Mouse (Mus musculus): ENCODE measurements around the gene Naa25. TPM values are rescaled to one million over a fixed set of nuclear protein-coding genes. Genes with fewer than 3 reads are reported as not detected.

The Naa25 gene
- polyA plus RNA-seq, 1 experiment from 2014 or later, result 43.3 TPM

DNA sequence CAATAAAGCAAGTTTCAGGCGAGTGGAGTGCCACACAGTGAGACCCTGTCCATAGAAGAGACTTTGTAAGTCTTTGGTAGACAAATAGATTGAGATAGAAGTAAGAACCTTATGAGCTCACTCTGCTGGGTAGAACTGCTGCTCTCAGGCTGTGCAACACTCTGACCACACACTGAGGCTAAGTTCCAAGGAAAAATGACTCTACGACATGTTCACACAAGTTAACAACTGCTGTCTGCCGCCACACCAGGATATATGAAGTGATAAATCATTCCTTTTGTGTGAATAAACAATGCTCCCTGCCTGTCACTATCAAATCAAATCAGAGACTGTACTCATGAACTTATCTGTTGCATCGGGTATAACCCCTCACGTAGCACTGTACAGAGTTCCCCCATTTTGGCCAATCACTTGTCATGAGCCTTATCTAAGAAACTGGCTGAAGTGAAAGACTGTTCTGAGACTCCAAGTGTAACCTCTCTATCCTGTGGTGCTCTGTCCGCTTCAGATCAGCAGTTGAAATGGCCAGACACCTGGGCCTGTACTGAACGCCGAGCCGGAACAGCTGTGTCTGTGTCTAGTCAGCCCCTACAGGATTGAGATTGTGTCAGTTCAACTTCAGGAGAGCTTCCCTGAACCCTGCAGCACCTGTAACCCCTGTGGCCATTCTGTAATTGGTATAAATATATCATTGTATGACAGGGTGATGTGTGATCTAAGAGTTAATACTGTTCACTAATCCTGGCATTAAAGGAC is 58.0 kb downstream of the Naa25 start:
- no peak overlapping the region for H3K27ac ChIP-seq
- H3K9ac ChIP-seq, result no peak overlapping the region
- no peaks in the 10 kb centered on the region for H3K36me3 ChIP-seq
- peaks cover 17% of the 10 kb centered on the region for H3K4me1 ChIP-seq
- H3K27me3 ChIP-seq, result no peaks in the 10 kb centered on the region
- ATAC-seq (ENCODE audit: low FRiP score), result no peak
- WGBS, result 83% methylated on average over 9 of the region's 9 CpGs
- no peaks in the 10 kb centered on the region for H3K9me3 ChIP-seq (replicated peaks)
- H3K4me3 ChIP-seq, result no peak overlapping the region
- no peak overlapping the region for H3K4me2 ChIP-seq (replicated peaks)

DNA sequence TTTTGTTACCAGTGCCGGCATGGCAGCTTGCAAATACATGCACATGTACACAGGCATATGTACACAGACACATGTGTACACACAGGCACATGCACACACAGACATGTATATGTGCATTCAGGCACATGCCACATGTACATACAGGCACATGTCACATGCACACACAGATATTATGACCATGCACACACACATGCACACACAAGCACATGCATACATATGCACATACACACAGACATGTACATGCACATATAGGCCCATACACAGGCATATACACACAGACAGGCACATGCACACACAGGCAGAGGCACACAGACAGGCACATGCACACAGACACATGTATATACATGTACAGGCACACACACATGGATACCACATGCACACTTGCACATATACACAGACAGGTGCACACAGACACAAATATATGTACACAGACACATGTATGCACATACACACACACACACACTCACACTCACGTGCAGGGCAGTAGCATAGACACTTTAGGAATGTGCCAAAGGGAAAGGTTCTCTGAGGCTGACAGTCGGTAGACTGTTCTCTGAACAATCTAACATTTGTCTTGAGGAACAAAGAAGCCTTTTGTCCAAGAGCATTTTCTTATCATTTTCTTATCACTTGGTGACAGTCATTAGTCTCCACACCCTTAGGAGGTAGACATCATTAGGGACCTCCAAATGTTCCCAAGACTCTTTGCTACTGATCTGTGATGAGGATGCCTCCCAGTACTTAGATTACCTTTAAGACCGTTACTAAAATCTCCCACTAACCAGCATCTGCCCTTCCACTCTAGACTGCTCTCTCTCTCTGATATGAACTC is 63.8 kb downstream of the Naa25 start:
- Histone ChIP-seq H3K27me3 (no peaks in the 10 kb centered on the region), H3K4me1 (no peaks in the 10 kb centered on the region), H3K9ac (no peak overlapping the region), H3K4me2 (replicated peaks) (no peak overlapping the region), H3K36me3 (no peaks in the 10 kb centered on the region), H3K4me3 (no peak overlapping the region), H3K9me3 (replicated peaks) (no peaks in the 10 kb centered on the region), H3K27ac (no peak overlapping the region)
- WGBS, result 70% methylated on average over 4 of the region's 4 CpGs
- ATAC-seq (ENCODE audit: low FRiP score), result no peak

DNA sequence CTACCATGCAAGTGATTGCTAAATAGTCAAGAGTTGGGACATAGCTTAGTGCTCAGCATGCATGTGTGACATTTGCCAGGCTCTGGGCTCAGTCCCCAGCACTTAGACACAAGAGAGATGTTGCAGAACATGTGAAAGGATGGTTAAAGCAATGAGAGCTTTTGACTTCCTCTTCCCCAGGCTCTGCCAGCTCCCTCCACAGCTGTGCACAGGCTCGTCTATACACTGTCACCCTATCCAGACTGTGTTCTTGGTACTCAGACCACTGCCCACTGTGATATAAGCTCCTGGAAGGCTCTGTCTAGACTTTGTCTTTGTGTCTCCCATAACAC is 64.4 kb downstream of the Naa25 start:
- Histone ChIP-seq H3K4me3 (no peak overlapping the region), H3K27me3 (no peaks in the 10 kb centered on the region), H3K4me1 (no peaks in the 10 kb centered on the region), H3K27ac (no peak overlapping the region), H3K36me3 (no peaks in the 10 kb centered on the region), H3K4me2 (replicated peaks) (no peak overlapping the region), H3K9me3 (replicated peaks) (no peaks in the 10 kb centered on the region), H3K9ac (no peak overlapping the region)
- no peak for ATAC-seq (ENCODE audit: low FRiP score)
- 48% methylated on average over 1 of the region's 1 CpGs for WGBS

DNA sequence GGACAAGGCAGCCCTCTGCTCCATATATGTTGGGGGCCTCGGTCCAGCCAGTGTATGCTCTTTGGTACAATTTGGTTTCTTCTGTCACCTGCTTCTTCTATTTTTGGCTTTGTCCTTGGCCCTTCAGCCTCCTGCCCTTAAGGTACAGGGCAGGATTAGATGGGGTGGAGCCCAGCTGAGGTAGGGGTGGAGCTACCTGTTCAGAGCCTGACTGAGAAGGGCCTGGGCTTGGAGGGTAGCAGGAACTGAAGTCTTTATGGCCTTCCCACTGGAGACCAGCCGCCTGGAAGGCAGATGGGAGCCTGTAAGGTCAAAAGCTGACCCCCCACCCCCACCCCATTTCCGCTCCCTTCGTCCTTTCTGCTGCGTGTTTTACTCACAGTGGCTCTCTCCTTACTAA is 65.2 kb downstream of the Naa25 start:
- no peak overlapping the region; the same call in 1 of the 2 replicates for H3K9ac ChIP-seq
- ATAC-seq (ENCODE audit: low FRiP score), result no peak
- no peaks in the 10 kb centered on the region for H3K27me3 ChIP-seq
- H3K4me3 ChIP-seq, result no peak overlapping the region
- WGBS, result 49% methylated on average over 5 of the region's 5 CpGs
- no peaks in the 10 kb centered on the region for H3K4me1 ChIP-seq
- no peaks in the 10 kb centered on the region for H3K9me3 ChIP-seq (replicated peaks)
- H3K36me3 ChIP-seq, result no peaks in the 10 kb centered on the region
- no peak overlapping the region for H3K4me2 ChIP-seq (replicated peaks)
- no peak overlapping the region for H3K27ac ChIP-seq

DNA sequence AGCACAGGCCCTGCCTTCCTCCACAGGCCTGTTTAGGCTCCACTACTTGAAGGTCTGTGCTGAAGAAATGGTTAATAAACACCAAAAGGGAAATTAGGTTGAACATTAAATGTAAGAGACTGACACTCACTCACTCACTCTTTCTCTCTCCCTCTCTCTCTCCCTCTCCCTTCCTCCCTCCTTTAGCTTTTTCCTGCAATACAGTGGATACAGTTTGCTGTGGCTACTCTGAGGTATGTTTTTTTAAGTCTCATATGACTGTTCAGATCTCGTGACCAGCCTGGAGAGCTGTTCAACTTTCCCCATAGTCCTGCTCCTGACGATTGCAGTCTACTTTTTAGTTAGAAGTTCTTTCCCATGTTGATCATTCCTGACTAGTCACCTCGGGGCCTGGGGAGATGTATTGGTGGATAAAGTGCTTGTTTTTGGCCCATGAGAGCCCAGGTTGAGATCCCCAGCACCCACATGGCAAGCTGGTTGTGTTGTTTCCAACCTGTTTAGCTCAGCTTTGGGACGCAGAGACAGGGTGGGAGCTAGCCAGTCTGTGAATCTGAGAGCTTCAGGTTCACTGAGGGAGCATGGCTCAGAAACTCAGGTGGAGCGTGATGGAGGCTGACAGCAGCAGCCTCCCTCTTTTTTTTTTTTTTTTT is 66.0 kb downstream of the Naa25 start:
- Histone ChIP-seq H3K9me3 (replicated peaks) (no peaks in the 10 kb centered on the region), H3K4me2 (replicated peaks) (no peak overlapping the region), H3K9ac (no peak overlapping the region), H3K4me3 (no peak overlapping the region), H3K27ac (no peak overlapping the region), H3K36me3 (no peaks in the 10 kb centered on the region), H3K4me1 (no peaks in the 10 kb centered on the region), H3K27me3 (no peaks in the 10 kb centered on the region)
- 76% methylated on average over 5 of the region's 5 CpGs for WGBS
- no peak for ATAC-seq (ENCODE audit: low FRiP score)

DNA sequence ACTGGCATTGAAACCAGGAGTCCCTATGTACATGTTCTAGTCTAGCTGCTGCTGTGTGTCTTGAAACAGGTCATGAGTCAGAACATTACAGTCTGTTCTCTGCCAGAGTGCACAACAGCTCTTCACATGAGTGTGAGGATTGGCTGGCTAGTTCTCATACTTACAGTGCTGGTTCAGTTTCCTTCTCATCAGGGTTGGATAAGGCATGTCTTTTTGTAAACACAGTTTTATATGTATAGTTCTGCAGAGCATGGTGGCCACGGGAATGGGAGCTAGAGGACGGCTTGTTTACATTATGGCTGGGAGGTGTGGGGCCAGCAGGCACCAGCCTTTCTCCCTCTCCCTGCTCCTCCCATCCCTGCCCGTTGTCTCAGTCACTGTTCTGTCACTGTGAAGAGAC is 71.8 kb downstream of the Naa25 start:
- Histone ChIP-seq H3K4me1 (no peaks in the 10 kb centered on the region), H3K9ac (no peak overlapping the region), H3K9me3 (replicated peaks) (no peaks in the 10 kb centered on the region), H3K27me3 (no peaks in the 10 kb centered on the region), H3K27ac (no peak overlapping the region), H3K4me2 (replicated peaks) (no peak overlapping the region), H3K4me3 (no peak overlapping the region), H3K36me3 (no peaks in the 10 kb centered on the region)
- no peak for ATAC-seq (ENCODE audit: low FRiP score)
- WGBS, result 55% methylated on average over 3 of the region's 3 CpGs

DNA sequence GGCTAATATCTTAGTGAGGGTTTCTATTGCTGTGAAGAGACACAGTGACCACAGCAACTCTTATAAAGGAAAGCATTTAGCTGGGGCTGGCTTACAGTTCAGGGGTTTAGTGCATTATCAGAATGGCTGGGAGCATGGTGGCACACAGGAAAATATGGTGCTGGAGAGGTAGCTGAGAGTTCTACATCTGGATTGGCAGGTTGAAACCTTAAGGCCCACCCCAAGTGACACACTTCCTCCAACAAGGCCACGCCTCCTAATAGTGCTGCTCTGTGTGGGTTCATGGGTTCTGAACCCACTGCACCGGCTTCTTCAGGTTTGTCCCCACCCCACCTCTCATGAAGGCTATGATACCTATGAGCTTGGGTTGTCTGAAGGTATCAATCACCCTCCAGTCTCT is 74.7 kb downstream of the Naa25 start:
- Histone ChIP-seq H3K4me1 (no peaks in the 10 kb centered on the region), H3K4me3 (no peak overlapping the region), H3K4me2 (replicated peaks) (no peak overlapping the region), H3K27me3 (no peaks in the 10 kb centered on the region), H3K27ac (no peak overlapping the region), H3K9ac (no peak overlapping the region), H3K9me3 (replicated peaks) (no peaks in the 10 kb centered on the region), H3K36me3 (no peaks in the 10 kb centered on the region)
- no peak for ATAC-seq (ENCODE audit: low FRiP score)
- WGBS, result 94% methylated on average over 2 of the region's 2 CpGs

DNA sequence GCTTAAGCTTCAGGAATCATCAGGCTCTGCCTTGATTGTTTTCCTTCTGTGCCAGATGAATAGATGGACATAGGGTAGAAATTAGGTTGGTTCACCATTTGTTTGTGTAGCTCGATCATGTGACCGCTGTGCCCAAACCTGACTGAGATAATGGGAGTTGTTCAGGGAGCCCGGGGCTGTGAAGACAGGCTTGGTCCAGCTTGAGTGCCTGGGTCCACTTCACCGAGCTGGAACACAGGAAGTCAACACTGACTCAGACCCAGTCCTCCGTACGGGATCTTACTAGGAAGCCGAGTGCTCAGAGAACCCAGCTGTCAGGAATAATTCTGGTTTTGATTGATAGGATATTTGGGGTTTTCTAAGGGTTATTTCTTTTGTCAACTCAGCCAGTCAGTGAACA is 76.9 kb downstream of the Naa25 start:
- no peaks in the 10 kb centered on the region for H3K9me3 ChIP-seq (replicated peaks)
- no peaks in the 10 kb centered on the region for H3K36me3 ChIP-seq
- no peaks in the 10 kb centered on the region for H3K27me3 ChIP-seq
- H3K4me2 ChIP-seq (replicated peaks), result no peak overlapping the region
- H3K4me3 ChIP-seq, result no peak overlapping the region
- no peak overlapping the region for H3K9ac ChIP-seq
- H3K4me1 ChIP-seq, result no peaks in the 10 kb centered on the region
- no peak for ATAC-seq (ENCODE audit: low FRiP score)
- 79% methylated on average over 7 of the region's 7 CpGs for WGBS
- no peak overlapping the region for H3K27ac ChIP-seq

DNA sequence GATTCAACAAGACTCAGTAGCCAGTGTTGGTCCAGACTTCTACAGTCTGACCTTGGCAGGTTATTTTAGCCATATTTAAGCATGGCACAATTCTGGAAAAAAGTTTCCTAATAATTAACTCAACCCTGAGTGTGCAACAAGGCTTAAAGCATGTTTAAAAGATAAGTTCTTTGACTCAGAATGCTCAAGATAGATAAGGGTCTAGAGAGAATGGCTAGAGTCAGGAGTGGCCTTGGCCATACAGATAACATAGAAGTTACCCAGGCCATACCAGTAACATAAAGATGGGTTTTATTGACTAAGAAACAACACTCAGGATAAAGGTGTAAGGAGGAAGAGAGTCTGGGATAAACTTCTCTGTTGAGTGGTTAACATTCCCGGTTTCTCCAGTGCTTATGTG is 78.3 kb downstream of the Naa25 start:
- WGBS, result 84% methylated on average over 1 of the region's 1 CpGs
- Histone ChIP-seq H3K9me3 (replicated peaks) (no peaks in the 10 kb centered on the region), H3K27ac (no peak overlapping the region), H3K4me2 (replicated peaks) (no peak overlapping the region), H3K27me3 (no peaks in the 10 kb centered on the region), H3K36me3 (no peaks in the 10 kb centered on the region), H3K9ac (no peak overlapping the region), H3K4me1 (no peaks in the 10 kb centered on the region), H3K4me3 (no peak overlapping the region)
- ATAC-seq (ENCODE audit: low FRiP score), result no peak

DNA sequence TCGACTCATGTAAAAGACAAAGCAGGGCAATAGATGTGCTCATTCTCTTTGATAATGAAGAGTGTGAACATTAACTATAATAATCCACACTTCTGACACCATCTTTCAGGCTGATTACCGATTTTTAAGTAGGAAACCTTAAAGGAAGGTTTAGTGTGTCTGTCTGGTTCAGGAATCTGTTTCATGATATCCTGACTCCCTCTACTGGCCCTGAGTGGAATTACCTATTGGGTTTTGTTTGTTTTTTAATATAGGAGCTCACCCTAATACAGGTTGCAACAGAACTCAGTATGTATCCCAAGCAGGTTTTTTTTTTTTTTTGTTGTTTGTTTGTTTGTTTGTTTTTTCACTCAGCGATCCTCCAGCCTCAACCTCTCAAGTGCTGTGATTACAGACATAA is 79.9 kb downstream of the Naa25 start:
- 39% methylated on average over 3 of the region's 3 CpGs for WGBS
- Histone ChIP-seq H3K9ac (no peak overlapping the region), H3K27ac (no peak overlapping the region), H3K4me3 (no peak overlapping the region), H3K36me3 (no peaks in the 10 kb centered on the region), H3K4me1 (no peaks in the 10 kb centered on the region), H3K4me2 (replicated peaks) (no peak overlapping the region), H3K27me3 (no peaks in the 10 kb centered on the region), H3K9me3 (replicated peaks) (no peaks in the 10 kb centered on the region)
- ATAC-seq (ENCODE audit: low FRiP score), result no peak

DNA sequence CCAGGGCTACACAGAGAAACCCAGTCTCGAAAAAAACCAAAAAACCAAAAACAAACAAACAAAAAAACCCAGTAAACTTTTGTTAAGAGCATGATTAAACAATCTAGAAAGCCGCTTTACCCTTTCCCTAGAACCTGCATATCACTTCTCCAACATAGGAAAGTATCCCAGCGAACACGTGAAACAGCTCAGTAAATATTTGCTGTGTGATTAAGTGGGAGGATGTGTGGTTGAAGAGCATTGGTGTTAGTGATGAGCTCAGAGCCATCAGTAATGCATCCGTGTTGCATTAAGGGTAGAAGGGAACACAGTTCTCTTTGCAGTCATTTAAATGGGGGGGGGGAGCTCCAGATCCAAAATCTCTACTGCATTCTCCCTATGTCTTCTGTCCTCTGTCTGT is 87.1 kb downstream of the Naa25 start:
- no peak overlapping the region for H3K9ac ChIP-seq
- no peaks in the 10 kb centered on the region for H3K9me3 ChIP-seq (replicated peaks)
- 81% methylated on average over 5 of the region's 5 CpGs for WGBS

DNA sequence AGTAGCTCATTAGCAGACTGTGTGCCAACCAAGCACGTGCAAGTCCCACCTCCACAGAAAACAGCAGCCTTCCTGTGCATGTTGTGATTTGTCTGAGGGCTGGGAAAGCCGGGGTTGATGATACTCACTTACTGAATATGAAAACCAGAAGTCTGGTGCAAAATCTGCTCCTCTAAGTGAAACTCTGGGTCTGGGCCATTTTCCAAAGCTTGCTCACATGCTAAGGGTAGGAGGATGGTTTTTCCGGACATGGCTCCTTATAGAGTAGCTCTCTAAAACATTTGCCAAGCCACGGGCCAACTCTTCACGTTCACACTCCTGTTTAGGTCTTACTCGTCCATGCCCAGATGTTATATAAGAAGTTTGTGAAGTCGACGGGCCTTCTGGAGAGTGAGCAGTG is 95.6 kb downstream of the Naa25 start:
- no peak overlapping the region for H3K27ac ChIP-seq
- H3K4me1 ChIP-seq, result no peaks in the 10 kb centered on the region
- no peak overlapping the region for H3K9ac ChIP-seq
- H3K36me3 ChIP-seq, result no peaks in the 10 kb centered on the region
- no peak overlapping the region for H3K4me2 ChIP-seq (replicated peaks)
- no peaks in the 10 kb centered on the region for H3K9me3 ChIP-seq (replicated peaks)
- ATAC-seq (ENCODE audit: low FRiP score), result no peak
- H3K27me3 ChIP-seq, result no peaks in the 10 kb centered on the region
- no peak overlapping the region for H3K4me3 ChIP-seq
- WGBS, result 75% methylated on average over 8 of the region's 8 CpGs

More for the DNA sequence above, 87.1 kb downstream of the Naa25 start:
- H3K4me2 ChIP-seq (replicated peaks), result no peak overlapping the region
- ATAC-seq (ENCODE audit: low FRiP score), result no peak
- no peaks in the 10 kb centered on the region for H3K4me1 ChIP-seq
- H3K27ac ChIP-seq, result no peak overlapping the region
- no peak overlapping the region for H3K4me3 ChIP-seq
- H3K36me3 ChIP-seq, result no peaks in the 10 kb centered on the region
- H3K27me3 ChIP-seq, result no peaks in the 10 kb centered on the region

Measured in hindbrain, embryonic 12.5 days (tissue).